Mouse (Mus musculus) brown adipose tissue, adult 24 weeks (tissue): Measurements from ENCODE around the gene Ryr2. TPM values are rescaled to one million over a fixed set of nuclear protein-coding genes. Genes with fewer than 3 reads are reported as not detected.

Experiments
- H3K27ac ChIP-seq: fragments of 200-500 bp; replicated peaks from 2 replicates; pipeline ENCODE4 v1.5.1; 2012; ENCODE audit warnings: low read depth, mild to moderate bottlenecking, low read length
- H3K4me1 ChIP-seq: fragments of 200-500 bp; 2 replicates; pipeline ENCODE4 v1.6.1; 2012; ENCODE audit warnings: low read length, mixed read lengths; ENCODE audit not compliant: control insufficient read depth, insufficient read depth, insufficient read length
- H3K4me3 ChIP-seq: fragments of 200-500 bp; 2 replicates; pipeline ENCODE4 v1.5.1; 2012; ENCODE audit warnings: low read depth, mild to moderate bottlenecking, low read length, moderate library complexity; ENCODE audit not compliant: insufficient read depth
- polyA plus RNA-seq: library from polyadenylated mRNA; stranded (reverse); fragments of >200 nt; gene quantifications from 2 replicates; pipeline ENCODE4 v1.2.4, GENCODE M21; 2012; ENCODE audit not compliant: missing spikeins, insufficient read depth, insufficient read length

Gene Ryr2
- polyA plus RNA-seq, 1 experiment = 2.0 TPM

DNA sequence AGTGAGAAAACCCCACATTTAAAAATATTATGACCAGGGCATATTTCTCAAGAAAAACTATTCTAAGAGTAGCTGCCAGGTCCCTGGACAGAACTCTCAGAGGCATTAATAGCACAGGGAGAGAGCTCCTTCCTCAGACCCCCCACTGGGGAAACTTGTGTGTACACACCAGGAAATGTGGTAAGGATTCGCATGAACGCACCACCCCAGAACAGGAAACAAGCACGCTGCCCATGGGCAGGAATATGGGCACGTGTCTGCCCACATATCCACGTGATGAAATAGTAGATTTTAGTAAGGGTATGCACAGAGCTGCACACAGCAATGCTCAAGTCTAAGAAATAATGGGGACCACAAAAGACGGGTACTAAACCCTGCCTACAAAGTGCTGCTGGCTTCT lies 72.8 kb downstream of the Ryr2 start:
- Histone ChIP-seq H3K27ac (no peak overlapping the region), H3K4me1 (no peaks in the 10 kb centered on the region), H3K4me3 (no peak overlapping the region)

DNA sequence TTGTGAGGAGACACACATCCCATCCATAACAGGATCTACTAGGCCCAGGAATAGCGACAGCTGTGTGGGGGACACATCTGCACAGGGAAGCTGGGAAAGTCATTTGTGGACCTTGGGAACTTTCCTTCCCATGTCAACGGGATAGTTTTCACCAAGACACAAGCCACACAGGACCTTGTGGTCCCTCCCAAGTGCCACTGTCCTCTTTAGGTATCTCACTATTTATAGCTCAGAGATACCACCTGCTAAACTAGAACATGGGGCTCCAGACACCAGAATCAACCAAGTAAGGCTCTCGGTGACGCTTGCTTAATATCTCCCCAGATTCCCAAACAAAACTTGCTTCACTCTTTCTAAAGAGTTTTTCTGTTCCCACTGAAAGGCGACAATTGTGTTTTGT lies 73.5 kb downstream of the Ryr2 start:
- H3K27ac ChIP-seq = no peak overlapping the region
- H3K4me1 ChIP-seq = no peaks in the 10 kb centered on the region
- no peak overlapping the region for H3K4me3 ChIP-seq

DNA sequence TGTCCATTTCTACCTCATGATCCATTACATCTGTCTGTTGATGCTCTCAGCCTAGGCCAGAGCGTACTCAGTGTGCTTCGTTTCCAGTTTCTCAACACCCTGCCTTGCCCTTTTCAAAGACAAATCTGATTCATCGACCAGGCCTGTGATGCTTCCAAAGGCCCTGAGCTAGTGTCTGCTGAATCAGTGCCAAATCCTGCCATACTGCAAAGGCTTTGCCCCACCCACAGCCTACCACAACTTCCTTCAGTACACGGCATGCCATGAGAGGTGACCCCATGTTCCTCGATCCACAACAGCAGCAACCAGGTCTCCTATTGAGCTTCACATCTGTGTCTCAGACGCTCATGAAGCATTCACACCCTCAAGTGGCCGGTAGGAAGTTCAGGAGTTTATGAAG lies 76.9 kb downstream of the Ryr2 start:
- H3K4me3 ChIP-seq = no peak overlapping the region
- no peaks in the 10 kb centered on the region; the same call in 1 of the 2 replicates for H3K4me1 ChIP-seq
- H3K27ac ChIP-seq = no peak overlapping the region

DNA sequence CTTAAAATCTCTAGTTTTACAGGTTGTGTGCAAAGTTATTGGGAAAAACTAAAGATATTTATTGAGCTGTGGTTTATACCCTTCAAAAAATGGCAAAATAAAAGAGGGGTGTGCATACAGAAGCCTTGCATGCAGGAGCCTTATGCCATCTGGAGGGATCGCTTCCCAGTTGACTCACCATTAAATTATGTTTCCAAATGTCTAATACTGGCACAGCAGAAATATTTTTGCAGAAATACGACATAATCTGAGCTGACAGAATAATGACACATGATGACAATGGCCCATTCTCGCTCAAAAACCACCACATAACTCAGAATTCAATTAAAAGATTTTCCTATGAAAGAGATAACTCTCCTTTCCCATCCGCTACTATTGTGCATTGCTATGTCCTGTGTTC lies 77.4 kb downstream of the Ryr2 start:
- H3K27ac ChIP-seq = no peak overlapping the region
- no peak overlapping the region for H3K4me3 ChIP-seq
- H3K4me1 ChIP-seq = no peaks in the 10 kb centered on the region; the same call in 1 of the 2 replicates

DNA sequence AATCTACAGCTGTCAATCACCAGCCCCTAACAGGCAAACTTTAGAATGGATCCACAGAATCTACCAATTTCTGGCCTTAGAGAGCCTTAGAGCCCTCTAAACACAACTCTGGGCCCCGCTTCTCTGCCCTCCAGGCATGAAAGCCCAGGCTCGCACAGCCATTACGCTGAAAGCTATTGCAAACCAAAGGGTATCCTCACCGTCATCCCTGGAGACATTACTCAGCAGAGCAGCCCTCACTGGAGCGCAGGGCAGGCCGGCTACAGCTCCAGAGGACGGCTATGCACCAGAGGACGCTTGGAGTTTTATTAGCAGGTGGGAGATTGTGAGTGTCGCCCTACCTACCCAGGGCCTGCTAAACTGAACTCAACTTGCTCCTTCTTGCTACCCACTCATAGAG lies 88.7 kb downstream of the Ryr2 start:
- no peaks in the 10 kb centered on the region for H3K4me1 ChIP-seq
- H3K27ac ChIP-seq = no peak overlapping the region
- no peak overlapping the region for H3K4me3 ChIP-seq

DNA sequence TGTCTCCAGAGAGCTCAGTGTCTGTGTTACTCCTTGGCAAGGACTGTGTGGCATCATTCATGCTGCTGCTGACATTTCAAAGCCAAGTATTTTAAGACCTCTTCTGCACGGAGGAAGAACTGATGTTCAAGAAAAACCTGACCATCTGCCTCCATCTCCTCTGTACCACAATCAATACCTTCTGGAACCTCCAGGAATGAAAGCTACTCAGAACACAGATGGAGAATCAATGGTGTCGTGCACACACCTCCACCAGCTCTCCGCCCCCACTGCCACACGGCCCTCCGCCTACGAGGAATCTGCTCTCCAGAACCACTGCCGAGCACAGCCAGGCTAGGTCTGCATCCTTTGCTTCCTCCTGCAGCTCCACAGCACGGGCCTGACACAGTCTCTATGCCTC lies 92.8 kb downstream of the Ryr2 start:
- Histone ChIP-seq H3K27ac (no peak overlapping the region), H3K4me1 (no peaks in the 10 kb centered on the region), H3K4me3 (no peak overlapping the region)

DNA sequence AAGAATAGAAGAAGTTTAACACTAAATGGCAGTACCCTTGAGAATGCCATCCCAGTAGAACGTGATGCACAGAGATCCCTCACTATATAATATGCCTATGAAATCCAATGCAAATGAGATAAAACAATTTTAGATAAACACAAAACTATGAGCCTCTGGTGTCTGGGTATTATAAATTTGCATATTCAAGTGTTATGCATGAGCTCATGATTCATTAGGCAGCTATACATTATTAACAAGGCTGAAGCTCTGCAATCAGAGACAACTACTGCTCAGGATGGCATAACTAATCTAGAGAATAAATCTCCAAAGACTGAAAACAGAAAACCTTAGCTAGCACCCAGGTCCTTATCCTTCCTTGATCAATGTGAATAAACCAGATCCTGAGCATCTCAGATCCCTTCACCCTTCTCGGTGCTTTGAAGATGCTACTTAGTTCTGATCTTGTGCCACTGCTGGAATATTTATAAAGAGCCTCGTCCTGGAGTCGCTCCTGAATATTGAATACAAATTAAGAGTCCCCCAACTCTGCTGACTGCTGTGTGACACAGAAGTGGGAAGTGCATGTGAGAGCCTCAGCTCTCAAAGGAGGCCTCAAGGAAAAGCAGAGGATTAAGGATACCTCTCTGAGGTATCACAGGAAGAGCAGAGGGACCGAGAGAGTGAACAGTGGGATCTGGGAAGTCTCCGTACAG lies 97.6 kb downstream of the Ryr2 start:
- no peak overlapping the region for H3K27ac ChIP-seq
- no peak overlapping the region for H3K4me3 ChIP-seq
- H3K4me1 ChIP-seq = no peaks in the 10 kb centered on the region

DNA sequence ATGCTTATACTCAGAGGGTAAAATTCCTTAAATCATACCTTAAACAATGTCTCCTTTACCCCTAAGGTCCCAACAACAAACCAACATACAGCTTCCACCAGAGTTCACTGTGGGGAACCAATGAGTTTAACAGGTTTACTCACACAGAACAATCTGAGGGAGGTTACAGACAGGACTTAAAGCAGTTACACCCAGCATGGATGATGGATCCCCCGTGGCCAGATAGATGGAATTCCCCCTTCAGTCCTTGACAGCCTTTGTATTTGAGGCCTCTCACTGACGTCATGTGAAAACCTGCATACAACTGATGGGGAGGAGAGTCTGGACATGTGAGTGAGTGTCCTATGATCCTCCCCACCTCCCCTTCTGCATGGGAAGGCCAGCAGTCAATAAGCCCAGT lies 99.2 kb downstream of the Ryr2 start:
- no peak overlapping the region for H3K4me3 ChIP-seq
- no peak overlapping the region for H3K27ac ChIP-seq
- H3K4me1 ChIP-seq = no peaks in the 10 kb centered on the region

DNA sequence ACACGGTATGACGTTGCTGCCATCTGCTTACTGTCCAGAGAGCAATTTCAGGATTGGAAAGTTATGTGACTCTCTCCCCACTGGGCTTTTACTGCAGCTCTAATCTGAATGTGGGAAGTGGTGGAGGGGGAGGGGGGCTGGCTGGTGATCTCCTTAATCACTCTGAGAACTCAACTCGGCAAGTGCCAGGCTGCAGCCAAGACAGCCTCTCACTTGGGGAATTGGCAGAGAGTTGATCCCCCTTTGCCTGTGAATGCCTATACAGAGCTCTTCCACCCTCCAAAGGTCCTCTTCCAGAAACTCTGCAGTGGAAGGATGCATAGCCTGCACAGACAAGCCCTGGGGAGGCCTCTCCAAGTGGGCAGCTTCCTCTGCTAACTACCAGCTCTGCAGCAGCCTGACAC lies 104.9 kb downstream of the Ryr2 start:
- Histone ChIP-seq H3K4me1 (0 out of 2 replicates have a peak, but pooled peaks cover 2% of the 10 kb centered on the region), H3K27ac (no peak overlapping the region), H3K4me3 (no peak overlapping the region)

DNA sequence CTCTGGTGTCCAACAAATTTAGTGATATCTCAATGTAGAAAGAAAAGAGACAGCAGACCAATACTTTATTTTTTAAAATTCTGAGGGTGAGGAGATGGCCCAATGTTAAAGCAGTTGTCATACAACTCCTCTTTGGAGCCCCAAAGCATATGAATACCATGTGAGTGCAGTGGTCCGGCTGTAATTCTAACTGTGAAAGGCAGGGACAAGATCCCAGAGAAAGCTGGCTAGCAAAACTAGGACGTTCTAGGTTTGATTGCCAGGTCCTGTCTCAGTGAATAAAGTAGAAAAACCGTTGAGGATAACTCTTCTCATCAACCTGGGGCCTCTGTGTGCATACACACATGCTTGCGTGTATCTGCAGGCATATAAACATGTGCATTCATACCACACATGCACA lies 106.9 kb downstream of the Ryr2 start:
- no peak overlapping the region for H3K27ac ChIP-seq
- H3K4me1 ChIP-seq = 0 out of 2 replicates have a peak, but pooled peaks cover 2% of the 10 kb centered on the region
- H3K4me3 ChIP-seq = no peak overlapping the region

DNA sequence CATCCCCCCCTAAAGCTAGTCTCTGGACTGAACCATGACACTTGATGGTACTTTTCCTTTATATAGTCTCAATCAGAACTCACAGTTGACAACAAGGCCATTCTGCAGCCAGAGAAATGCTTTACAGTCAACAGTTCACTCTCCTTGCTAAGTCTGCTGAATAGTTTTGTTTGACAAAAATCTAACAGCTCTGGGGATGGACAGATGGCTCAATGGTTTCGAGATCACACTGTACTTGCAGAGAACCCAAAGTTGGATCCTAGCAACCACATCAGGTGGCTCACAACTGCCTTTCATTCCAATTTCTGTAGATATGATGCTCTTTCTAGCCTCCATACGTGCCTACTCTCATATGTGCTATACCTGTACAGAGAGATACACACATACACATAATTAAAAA lies 109.4 kb downstream of the Ryr2 start:
- H3K4me1 ChIP-seq = 0 out of 2 replicates have a peak, but pooled peaks cover 2% of the 10 kb centered on the region
- H3K4me3 ChIP-seq = no peak overlapping the region

DNA sequence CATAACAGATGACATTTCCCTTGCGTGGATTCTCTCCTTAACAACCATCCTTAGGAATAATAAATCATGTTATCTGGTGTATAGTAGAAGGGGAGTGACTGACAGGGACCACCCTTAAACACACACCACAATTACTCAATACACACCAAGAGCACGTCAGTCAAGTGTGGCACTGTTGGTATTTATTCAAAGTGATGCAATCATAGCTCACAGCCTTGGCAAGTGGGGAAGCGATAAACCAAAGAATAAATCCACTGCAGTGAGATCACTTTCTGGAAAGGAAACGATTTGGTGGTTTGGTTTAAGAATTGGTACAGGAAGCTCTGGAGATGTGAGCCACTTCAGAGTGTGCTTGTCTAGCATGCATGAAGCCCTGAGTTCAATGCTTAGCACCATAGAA lies 119.2 kb downstream of the Ryr2 start:
- no peak overlapping the region for H3K4me3 ChIP-seq
- H3K27ac ChIP-seq = no peak overlapping the region
- 0 out of 2 replicates have a peak, but pooled peaks cover 3% of the 10 kb centered on the region for H3K4me1 ChIP-seq

More for the DNA sequence above, 109.4 kb downstream of the Ryr2 start:
- H3K27ac ChIP-seq = no peak overlapping the region

DNA sequence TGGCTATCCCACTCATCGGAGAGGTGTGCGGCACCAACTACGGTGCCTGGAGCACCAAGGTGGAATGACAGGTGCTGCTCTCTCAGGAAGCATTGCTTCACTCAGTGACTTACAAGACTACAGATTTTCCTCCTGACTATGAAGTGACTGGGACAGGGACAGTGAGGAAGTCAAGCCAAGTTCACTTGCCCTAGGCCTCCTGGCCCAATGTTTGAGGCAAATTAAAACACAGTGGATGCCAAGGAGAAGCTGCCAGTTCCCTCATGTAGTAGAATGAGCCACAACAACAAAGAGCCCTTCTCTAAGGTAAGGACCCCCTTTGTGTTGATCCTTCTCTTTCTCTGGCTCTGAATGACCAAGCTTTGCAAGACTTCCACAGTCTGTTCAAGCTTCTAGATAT lies 121.7 kb downstream of the Ryr2 start:
- no peak overlapping the region for H3K4me3 ChIP-seq
- no peak overlapping the region for H3K27ac ChIP-seq
- 0 out of 2 replicates have a peak, but pooled peaks cover 3% of the 10 kb centered on the region for H3K4me1 ChIP-seq

DNA sequence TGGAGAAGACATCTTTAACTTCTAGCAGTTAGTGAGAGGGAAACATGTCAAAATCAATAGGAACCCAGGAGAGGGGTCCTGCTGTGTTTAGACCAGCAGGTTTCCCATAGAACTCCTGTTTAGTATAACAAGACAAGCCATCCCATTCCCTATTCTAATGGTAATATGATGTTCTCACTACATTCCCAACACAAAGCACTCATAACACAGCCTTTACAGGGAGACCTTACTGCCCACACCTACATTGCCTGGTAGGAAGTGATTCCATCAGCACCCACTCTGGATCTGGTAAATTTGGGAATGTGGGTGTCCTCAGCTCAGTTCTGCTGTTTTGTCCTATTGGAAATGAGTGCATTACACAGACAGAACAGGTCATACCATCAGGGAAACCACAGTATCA lies 127.7 kb downstream of the Ryr2 start:
- no peak overlapping the region for H3K4me3 ChIP-seq
- H3K4me1 ChIP-seq = no peaks in the 10 kb centered on the region
- H3K27ac ChIP-seq = no peak overlapping the region

DNA sequence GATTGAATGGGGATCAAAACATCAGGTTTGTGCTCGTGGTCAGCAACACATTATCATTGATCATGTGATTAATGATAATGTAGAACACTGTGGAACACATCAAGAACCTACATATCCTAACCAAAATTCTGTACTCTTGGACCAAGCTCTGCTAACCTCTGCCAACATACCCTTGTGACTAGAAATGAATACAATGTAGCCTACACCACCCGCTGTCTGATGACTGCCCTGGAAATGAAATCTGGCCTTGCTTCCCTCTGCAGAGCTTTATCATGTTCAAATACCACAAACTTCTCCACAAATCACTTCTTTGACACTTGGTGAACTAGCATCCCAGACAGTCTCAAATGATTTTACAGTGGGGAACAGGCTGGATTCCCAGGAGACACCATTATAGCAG lies 128.4 kb downstream of the Ryr2 start:
- H3K4me3 ChIP-seq = no peak overlapping the region
- H3K4me1 ChIP-seq = no peaks in the 10 kb centered on the region
- no peak overlapping the region for H3K27ac ChIP-seq

DNA sequence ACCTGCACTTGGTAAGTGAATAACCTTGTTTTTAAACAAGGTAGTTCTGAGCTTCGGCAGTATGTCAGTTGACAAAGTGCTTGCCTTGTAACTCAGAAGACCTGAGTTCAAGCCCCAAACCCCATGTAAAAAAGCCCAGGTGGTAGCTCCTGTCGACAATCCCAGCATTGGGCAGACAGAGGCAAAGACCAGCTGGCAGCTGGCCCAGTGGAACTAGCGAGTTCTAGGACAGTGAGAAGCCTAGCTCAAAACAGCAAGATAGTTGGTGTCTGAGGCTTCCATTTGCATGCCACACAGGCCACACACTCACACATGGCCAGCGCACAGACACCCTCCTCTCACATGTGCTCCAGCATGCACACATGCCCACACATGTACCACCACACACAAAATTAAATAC lies 129.1 kb downstream of the Ryr2 start:
- no peaks in the 10 kb centered on the region for H3K4me1 ChIP-seq
- H3K27ac ChIP-seq = no peak overlapping the region
- H3K4me3 ChIP-seq = no peak overlapping the region
